Mouse (Mus musculus) gastrocnemius, adult 18-20 months (tissue): Measurements from ENCODE around the gene Hspb9. TPM values are rescaled to one million over a fixed set of nuclear protein-coding genes. Genes with fewer than 3 reads are reported as not detected.

Experiments used
- DNase-seq: peaks from one replicate; pipeline ENCODE4 v3.0.0; 2021; ENCODE audit warnings: low spot score
- total RNA-seq, 2 experiments: library from RNA; stranded (reverse); gene quantifications; 2 replicates each; pipeline ENCODE4 v1.2.3; 2021

The Hspb9 gene
- total RNA-seq, 2 experiments from 2014 or later, result not detected

- DNase-seq, result no peak
Measured at GRCm38 (mm10) chr11:100730477-100731205, 17.0 kb downstream of the Hspb9 start.

GRCm38 (mm10) chr11:100735134-100735865, 21.6 kb downstream of the Hspb9 start:
- no peak for DNase-seq

- DNase-seq, result no peak
Measured at GRCm38 (mm10) chr11:100735954-100736745, 22.5 kb downstream of the Hspb9 start.

GRCm38 (mm10) chr11:100736746-100737080, 23.1 kb downstream of the Hspb9 start:
- DNase-seq, result no peak

DNA sequence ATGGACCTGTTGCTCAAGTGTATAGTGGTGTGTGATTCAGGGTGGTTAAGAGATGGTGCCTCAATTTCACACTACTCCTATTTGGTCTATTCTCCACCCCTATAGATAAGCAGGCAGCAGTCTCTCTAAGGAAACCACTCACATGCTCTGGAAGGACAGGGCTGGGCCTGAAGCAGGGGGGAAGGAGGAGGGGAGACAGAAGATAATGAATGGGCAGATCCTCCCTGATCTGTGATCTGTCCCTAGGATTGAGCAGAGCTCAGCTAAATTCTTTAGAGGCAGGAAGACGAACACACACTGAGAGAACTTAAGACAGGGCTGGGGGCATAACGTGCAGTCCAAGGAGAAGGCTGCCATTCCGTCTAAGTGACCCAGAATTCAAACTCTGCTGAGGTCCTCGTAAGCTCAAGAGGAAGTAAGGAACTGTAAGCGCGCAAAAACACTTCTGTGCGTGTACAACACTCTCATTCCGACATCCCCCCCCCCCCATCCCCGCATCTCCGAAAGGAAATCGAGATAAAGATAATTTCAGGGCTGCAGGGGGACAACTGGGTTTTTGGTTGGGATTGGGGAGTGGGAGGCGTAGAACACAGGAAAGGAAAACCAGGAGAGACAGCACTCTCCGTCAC, 23.6 kb downstream of the Hspb9 start:
- DNase-seq, result no peak

DNA sequence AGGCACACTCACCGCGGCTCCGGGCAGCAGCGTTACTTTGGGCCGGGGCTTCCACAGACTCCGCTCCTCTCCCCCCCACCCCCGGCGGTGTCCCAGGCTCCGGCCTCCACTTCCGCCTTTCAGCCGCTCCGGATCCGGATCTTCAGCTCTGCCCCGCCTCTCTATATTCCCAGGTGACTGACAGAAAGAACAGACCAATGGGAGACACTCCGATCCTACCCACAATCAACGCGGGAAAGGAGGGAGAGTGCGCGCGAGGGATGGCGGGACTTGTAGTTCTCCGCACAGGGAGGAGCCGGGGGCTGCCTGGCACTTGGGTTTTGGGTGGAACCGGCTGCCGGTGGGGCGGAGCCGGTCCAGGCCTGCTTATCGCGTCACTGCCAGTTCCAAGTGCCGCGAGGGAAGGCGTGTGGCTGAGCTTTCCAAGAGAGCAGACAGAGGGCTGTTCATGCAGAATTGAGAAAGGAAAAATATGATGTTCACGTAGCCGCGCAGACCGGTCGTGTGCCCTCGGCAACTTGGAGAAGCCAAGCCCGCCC, 24.5 kb downstream of the Hspb9 start, which contains the start of gene Rab5c:
Gene Rab5c (minus strand): TSS at position 150 of the 539 bp plus-strand sequence.
- DNase-seq, result peak; percentile 99

DNA sequence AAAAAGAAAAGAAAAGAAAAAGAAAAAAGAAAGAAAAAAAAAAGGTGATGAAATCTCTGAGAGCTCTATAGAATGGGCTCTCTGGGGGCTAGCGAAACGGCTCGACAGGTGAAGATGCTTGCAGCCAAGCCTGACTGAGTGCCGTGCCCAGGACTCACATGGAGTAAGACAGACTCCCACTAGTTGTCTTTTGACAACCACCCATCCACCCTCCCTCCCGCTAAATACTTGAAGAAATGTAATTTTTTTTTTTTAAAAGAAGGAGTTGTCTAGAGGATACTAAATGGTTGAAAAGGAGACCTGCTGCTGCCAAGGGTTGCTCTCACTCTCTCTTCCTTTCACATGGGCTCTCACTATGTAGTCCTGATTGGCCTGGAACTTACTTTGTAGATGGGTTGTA, 25.1 kb downstream of the Hspb9 start:
- no peak for DNase-seq

GRCm38 (mm10) chr11:100741348-100741747, 27.7 kb downstream of the Hspb9 start:
- peak; percentile 63 for DNase-seq

DNA sequence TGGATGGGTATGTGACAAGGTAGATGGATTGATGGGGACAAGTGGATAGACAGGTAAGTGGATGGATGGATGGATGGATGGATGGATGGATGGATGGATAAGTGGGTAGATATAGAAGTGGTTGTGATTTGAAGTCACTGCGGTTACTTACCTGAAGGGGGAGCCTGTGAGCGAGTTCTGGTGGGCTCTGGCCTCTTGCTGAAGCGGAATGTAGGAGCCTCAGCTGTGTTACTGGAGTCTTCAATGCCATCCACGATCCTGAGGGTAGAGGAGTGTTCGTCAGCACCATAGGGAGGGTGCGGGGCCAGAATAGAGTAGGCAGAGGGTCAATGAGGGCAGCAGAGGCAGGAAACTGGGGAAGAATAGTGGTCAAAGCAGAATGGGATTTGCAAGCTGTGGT, 31.4 kb downstream of the Hspb9 start:
- DNase-seq, result peak; percentile 48

GRCm38 (mm10) chr11:100746546-100746945, 32.9 kb downstream of the Hspb9 start:
- DNase-seq, result no peak

GRCm38 (mm10) chr11:100747114-100747513, 33.5 kb downstream of the Hspb9 start:
- no peak for DNase-seq

DNA sequence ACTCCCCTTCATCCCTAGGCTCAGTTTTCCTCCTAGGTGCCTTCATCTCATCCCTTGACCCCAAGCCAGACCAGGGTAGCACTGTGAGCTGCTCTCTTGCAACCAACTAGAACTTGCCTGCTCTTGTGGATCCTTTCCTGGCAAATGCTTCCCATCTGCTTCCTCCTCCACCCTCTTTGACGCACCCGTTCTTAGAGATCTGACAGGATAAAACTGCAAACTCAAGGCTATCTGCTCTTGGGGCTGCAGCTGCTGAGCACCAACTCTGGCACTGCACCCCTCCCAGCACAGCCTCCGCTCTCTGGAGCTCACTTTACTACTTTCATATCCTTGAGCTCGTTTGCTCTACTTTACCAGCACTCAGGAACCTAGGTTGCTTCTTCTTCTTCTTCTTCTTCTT, 35.0 kb downstream of the Hspb9 start:
- DNase-seq, result no peak

GRCm38 (mm10) chr11:100749469-100749868, 35.8 kb downstream of the Hspb9 start:
- no peak for DNase-seq

DNA sequence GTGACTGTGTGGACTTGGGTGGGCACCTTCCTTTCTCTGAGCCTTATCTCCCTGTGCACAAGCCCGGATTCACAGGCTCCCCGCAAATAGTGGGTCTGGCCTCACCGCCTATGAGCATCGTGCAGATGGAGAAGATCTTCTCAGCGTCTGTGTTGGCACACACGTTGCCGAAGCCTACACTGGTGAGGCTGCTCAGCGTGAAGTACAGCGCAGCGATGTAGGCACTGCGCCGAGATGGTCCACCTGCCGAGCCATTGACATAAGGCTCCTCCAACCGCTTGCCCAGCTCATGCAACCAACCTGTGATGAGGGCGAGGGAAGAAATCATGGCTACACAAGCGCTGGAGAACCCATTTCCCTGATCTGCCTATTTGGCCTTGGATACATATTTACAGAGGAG, 36.5 kb downstream of the Hspb9 start:
- DNase-seq, result no peak

DNA sequence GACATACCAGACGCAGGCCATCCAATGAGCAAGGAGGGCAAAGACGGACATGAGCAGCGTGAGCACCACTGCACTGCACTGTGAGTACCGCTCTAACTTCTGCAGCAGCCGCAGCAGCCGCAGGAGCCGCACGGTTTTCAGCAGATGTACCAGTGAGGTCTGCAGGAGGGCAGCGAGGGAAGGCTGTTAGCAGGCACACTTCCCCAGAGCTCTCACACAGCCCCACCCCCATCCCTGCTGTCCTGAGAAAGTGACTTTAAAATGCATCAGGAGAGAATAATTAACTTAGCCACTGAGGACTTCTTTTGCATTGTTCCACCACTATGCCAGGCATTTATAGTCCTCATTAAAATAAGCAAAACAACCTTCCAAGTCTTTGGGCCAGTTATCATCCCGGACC, 38.6 kb downstream of the Hspb9 start:
- no peak for DNase-seq

DNA sequence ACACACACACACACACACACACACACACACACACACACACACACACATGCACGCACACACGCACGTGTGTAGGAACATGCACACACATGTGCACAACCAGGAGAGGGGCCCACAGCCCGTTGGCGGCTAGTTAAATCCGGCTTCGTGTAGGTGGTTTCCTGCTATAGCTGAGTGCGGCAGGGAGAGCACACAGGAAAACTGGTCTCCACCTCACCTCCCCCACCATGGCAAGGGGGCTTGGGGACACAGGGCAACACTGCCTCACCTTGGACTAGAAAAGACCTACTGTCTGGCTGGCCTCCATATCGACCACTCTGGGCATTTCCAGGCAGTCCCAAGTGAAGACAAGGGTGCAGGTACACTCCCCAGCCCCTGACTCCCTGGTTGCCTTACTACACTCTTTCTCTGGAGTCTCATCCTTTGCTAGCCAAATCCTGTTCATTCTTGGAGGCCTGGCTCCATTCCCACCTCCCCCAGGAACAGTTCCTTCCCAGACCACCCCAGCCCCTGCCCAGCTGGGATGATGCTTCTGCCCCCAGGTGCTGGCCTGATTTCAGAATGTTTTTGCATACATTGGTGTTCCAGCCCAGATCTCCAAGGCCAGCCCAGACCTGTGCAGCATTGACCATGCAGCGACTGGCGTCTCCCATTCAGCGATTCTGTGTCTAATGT, 40.5 kb downstream of the Hspb9 start:
- no peak for DNase-seq

- DNase-seq, result no peak
Measured at GRCm38 (mm10) chr11:100754693-100755057, 41.0 kb downstream of the Hspb9 start.

DNA sequence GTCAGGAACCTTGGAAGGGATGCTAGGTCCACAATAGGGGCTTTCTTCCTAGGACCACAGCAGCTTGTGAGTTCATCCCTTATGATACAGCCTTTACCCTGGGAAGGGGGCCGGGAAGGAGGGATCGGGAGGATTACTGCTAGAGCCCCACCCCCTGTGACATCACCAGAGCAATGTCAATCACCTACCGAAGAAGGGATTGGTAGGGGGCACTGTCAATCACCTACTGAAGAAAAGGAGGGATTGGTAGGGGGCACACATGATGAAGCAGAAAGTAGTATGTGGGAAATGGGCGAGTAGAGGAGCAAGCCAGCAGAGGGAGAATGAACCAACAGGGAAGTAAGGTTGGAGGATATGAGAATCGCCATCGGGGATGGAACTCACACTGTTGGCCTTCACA, 42.8 kb downstream of the Hspb9 start:
- no peak for DNase-seq

GRCm38 (mm10) chr11:100757566-100757965, 43.9 kb downstream of the Hspb9 start:
- DNase-seq, result no peak

- no peak for DNase-seq
Measured at GRCm38 (mm10) chr11:100758707-100759610, 45.3 kb downstream of the Hspb9 start.
